Mouse (Mus musculus): ENCODE data around the gene Serpinb6c. TPM values are rescaled to one million over a fixed set of nuclear protein-coding genes. Genes with fewer than 3 reads are reported as not detected.
"Not testable (repeated sequence)": the region's sequence is repeated elsewhere in the genome, so short reads cannot be mapped to it uniquely, and the experiment has no call there.

Gene Serpinb6c
- total and polyA plus RNA-seq, 3 experiments = not detected

- not testable (repeated sequence) for H3K4me3 ChIP-seq (ENCODE audit: control insufficient read depth in 1 of 2, insufficient read depth in 1 of 2, low read depth in 2 of 2, low read length in 2 of 2); H3K79me2 ChIP-seq (ENCODE audit: control insufficient read depth, insufficient read depth, low read length, poor library complexity); H3K4me1 ChIP-seq (ENCODE audit: control insufficient read depth in 1 of 2, insufficient read depth in 2 of 2, low read length in 2 of 2); H3K27me3 ChIP-seq (ENCODE audit: control insufficient read depth in 1 of 2, insufficient read depth in 2 of 2, low read length in 2 of 2); H3K9ac ChIP-seq (ENCODE audit: control insufficient read depth, low read depth, low read length, poor library complexity, severe bottlenecking); H3K9me3 ChIP-seq (replicated peaks; ENCODE audit: insufficient read depth, low read length)
- H3K36me3 ChIP-seq (ENCODE audit: control insufficient read depth in 1 of 2, insufficient read depth in 2 of 2, low read length in 2 of 2) = peaks cover 0 to 12% of the 10 kb centered on the region in 2 experiments; a peak in 2 of 4 replicates
- H3K27ac ChIP-seq (ENCODE audit: control insufficient read depth, low read depth, low read length) = peak overlapping the region; percentile 52; the same call in 1 of the 2 replicates
- peak in 1 of 2 experiments; percentile 38; a peak in 1 of 4 replicates for TF ChIP-seq EP300 (IDR thresholded peaks at IDR 0.05; ENCODE audit: low read depth in 1 of 2, low read length in 2 of 2)
- TF ChIP-seq SIN3A (IDR thresholded peaks at IDR 0.05; ENCODE audit: low read length) = peak; percentile 60; the same call in 1 of the 2 replicates
- TF ChIP-seq RCOR1 (IDR thresholded peaks at IDR 0.05; ENCODE audit: low read depth, low read length) = peak; percentile 33; the same call in 1 of the 2 replicates
- TF ChIP-seq ETS1 (IDR thresholded peaks at IDR 0.05; ENCODE audit: low read depth, low read length) = peak; percentile 83
- peak; percentile 85 for TF ChIP-seq GATA1 (IDR thresholded peaks at IDR 0.05; ENCODE audit: low read depth, low read length)
- TF ChIP-seq MXI1 (IDR thresholded peaks at IDR 0.05; ENCODE audit: low read depth, low read length) = 0 out of 2 replicates have a peak, but pooled peaks have one; percentile 25
- TF ChIP-seq ZKSCAN1 (IDR thresholded peaks at IDR 0.05; ENCODE audit: low read depth, low read length) = peak; percentile 39; the same call in 1 of the 2 replicates
- peak; percentile 68 for DNase-seq (ENCODE audit: low read depth, low spot score)
These were observed 32.1 kb upstream of the Serpinb6c start for GRCm38 (mm10) chr13:33937587-33937986.

GRCm38 (mm10) chr13:33937151-33937550 lies 31.6 kb upstream of the Serpinb6c start:
- peak; percentile 75 for DNase-seq (ENCODE audit: low read depth, low spot score)
- Histone ChIP-seq H3K9ac (ENCODE audit: control insufficient read depth, low read depth, low read length, poor library complexity, severe bottlenecking) (no peak overlapping the region; the same call in 1 of the 2 replicates), H3K27me3 (ENCODE audit: control insufficient read depth in 1 of 2, insufficient read depth in 2 of 2, low read length in 2 of 2) (no peaks in the 10 kb centered on the region), H3K79me2 (ENCODE audit: control insufficient read depth, insufficient read depth, low read length, poor library complexity) (peaks cover 2% of the 10 kb centered on the region; the same call in 1 of the 2 replicates), H3K36me3 (ENCODE audit: control insufficient read depth in 1 of 2, insufficient read depth in 2 of 2, low read length in 2 of 2) (peaks cover 0 to 12% of the 10 kb centered on the region in 2 experiments; a peak in 2 of 4 replicates), H3K9me3 (replicated peaks; ENCODE audit: insufficient read depth, low read length) (no peaks in the 10 kb centered on the region), H3K4me1 (ENCODE audit: control insufficient read depth in 1 of 2, insufficient read depth in 2 of 2, low read length in 2 of 2) (peaks cover 0 to 7% of the 10 kb centered on the region in 2 experiments; a peak in 2 of 4 replicates), H3K4me3 (ENCODE audit: control insufficient read depth in 1 of 2, insufficient read depth in 1 of 2, low read depth in 2 of 2, low read length in 2 of 2) (peak overlapping the region in 1 of 2 experiments; percentile 96; a peak in 2 of 4 replicates), H3K27ac (ENCODE audit: control insufficient read depth, low read depth, low read length) (peak overlapping the region; percentile 52; the same call in 1 of the 2 replicates)
- no peak for TF ChIP-seq ZC3H11A (IDR thresholded peaks at IDR 0.05; ENCODE audit: low read depth, low read length)
- no peak for TF ChIP-seq MAX (IDR thresholded peaks at IDR 0.05; ENCODE audit: low read length)
- TF ChIP-seq CHD2 (IDR thresholded peaks at IDR 0.05; ENCODE audit: low read length) = no peak
- TF ChIP-seq MEF2A (IDR thresholded peaks at IDR 0.05; ENCODE audit: extremely low read depth, insufficient replicate concordance, low read depth, low read length, poor library complexity, severe bottlenecking) = no peak
- TF ChIP-seq SIN3A (IDR thresholded peaks at IDR 0.05; ENCODE audit: low read length) = no peak
- no peak for TF ChIP-seq MYC (IDR thresholded peaks at IDR 0.05; ENCODE audit: low read depth, low read length)
- no peak for TF ChIP-seq UBTF (IDR thresholded peaks at IDR 0.05; ENCODE audit: borderline replicate concordance, insufficient read depth, low read depth, low read length)
- TF ChIP-seq JUND (IDR thresholded peaks at IDR 0.05; ENCODE audit: low read depth, low read length) = no peak
- no peak for TF ChIP-seq KAT2A (conservative IDR thresholded peaks at IDR 0.05; ENCODE audit: low read depth, low read length)
- no peak for TF ChIP-seq ETS1 (IDR thresholded peaks at IDR 0.05; ENCODE audit: low read depth, low read length)
- no peak for TF ChIP-seq POLR2AphosphoS5 (IDR thresholded peaks at IDR 0.05; ENCODE audit: borderline replicate concordance, low read depth, low read length)
- TF ChIP-seq ELF1 (IDR thresholded peaks at IDR 0.05; ENCODE audit: low read depth, low read length) = no peak
- no peak for TF ChIP-seq CHD1 (IDR thresholded peaks at IDR 0.05; ENCODE audit: low read depth, low read length)
- TF ChIP-seq ZMIZ1 (IDR thresholded peaks at IDR 0.05; ENCODE audit: low read depth, low read length) = no peak
- no peak for TF ChIP-seq CTCF (IDR thresholded peaks at IDR 0.05 in 2 of 3, conservative IDR thresholded peaks at IDR 0.05 in 1 of 3; ENCODE audit: control insufficient read depth in 1 of 3, insufficient read depth in 1 of 3, low read depth in 2 of 3, low read length in 3 of 3, poor library complexity in 1 of 3, severe bottlenecking in 1 of 3)
- TF ChIP-seq USF1 (IDR thresholded peaks at IDR 0.05; ENCODE audit: low read depth, low read length) = no peak
- TF ChIP-seq NELFE (IDR thresholded peaks at IDR 0.05; ENCODE audit: low read depth, low read length) = no peak
- TF ChIP-seq ZNF384 (IDR thresholded peaks at IDR 0.05; ENCODE audit: low read depth, low read length) = no peak
- peak; percentile 61 for TF ChIP-seq GATA1 (IDR thresholded peaks at IDR 0.05; ENCODE audit: low read depth, low read length)
- no peak for TF ChIP-seq MAZ (IDR thresholded peaks at IDR 0.05; ENCODE audit: low read depth, low read length)
- TF ChIP-seq POLR2AphosphoS2 (IDR thresholded peaks at IDR 0.05; ENCODE audit: low read length) = no peak
- TF ChIP-seq POLR2A (IDR thresholded peaks at IDR 0.05; ENCODE audit: control insufficient read depth in 1 of 2, insufficient read depth in 1 of 2, low read depth in 1 of 2, low read length in 2 of 2, poor library complexity in 1 of 2) = no peak
- no peak for TF ChIP-seq ZKSCAN1 (IDR thresholded peaks at IDR 0.05; ENCODE audit: low read depth, low read length)
- peak; percentile 29; the same call in 1 of the 2 replicates for TF ChIP-seq TCF12 (IDR thresholded peaks at IDR 0.05; ENCODE audit: low read depth, low read length)
- TF ChIP-seq MYB (IDR thresholded peaks at IDR 0.05; ENCODE audit: low read depth, low read length) = no peak
- TF ChIP-seq TAL1 (IDR thresholded peaks at IDR 0.05; ENCODE audit: low read length) = no peak
- no peak for TF ChIP-seq MAFK (IDR thresholded peaks at IDR 0.05; ENCODE audit: borderline replicate concordance, low read depth, low read length)
- peak in 1 of 2 experiments; percentile 68; a peak in 2 of 4 replicates for TF ChIP-seq EP300 (IDR thresholded peaks at IDR 0.05; ENCODE audit: low read depth in 1 of 2, low read length in 2 of 2)
- TF ChIP-seq HCFC1 (IDR thresholded peaks at IDR 0.05; ENCODE audit: low read depth, low read length) = no peak

All from MEL (cell line).